ENCODE assay signal across 27 mouse cellular contexts in the genomic region with DNA sequence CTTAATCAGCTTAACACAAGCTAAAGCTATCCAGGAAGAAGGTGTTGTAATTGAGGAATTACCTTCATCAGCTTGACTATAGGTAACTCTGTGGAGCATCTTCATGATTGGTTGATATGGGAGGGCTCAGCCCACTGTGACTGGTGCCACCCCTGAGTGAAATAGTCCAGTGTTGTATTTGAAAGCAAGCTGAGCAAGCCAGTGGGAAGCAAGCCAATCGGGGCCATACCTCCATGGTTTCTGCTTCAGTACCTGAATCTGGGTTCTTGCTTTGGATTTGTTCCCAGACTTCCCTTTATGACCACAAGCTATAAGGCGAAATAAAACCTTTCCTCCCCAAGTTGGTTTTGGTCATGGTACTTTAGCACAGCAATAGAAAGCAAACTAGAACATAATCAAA. TPM values are rescaled to one million over a fixed set of nuclear protein-coding genes. Genes with fewer than 3 reads are reported as not detected.
"Had no signal": no experiment of that assay in that cellular context is flagged by ENCODE, and none has a peak within 500 bp of the region (broad histone marks: within the 10 kb centered on the region; RNA-seq: fewer than 3 reads in every experiment).

No protein-coding gene starts in this region.

- H3K9ac ChIP-seq: embryonic facial prominence, embryonic 12.5 days; embryonic facial prominence, embryonic 13.5 days; embryonic facial prominence, embryonic 15.5 days; forebrain, embryonic 12.5 days; forebrain, embryonic 13.5 days; forebrain, embryonic 15.5 days; forebrain, postnatal 0 days had no signal

- ATAC-seq: forebrain, embryonic 13.5 days; forebrain, embryonic 14.5 days; forebrain, embryonic 15.5 days; forebrain, embryonic 16.5 days; forebrain, postnatal 0 days had no signal

- H3K9me3 ChIP-seq: embryonic facial prominence, embryonic 12.5 days; embryonic facial prominence, embryonic 13.5 days; embryonic facial prominence, embryonic 15.5 days; forebrain, embryonic 10.5 days; forebrain, embryonic 12.5 days; forebrain, embryonic 13.5 days; forebrain, embryonic 15.5 days had no signal

- H3K36me3 ChIP-seq: embryonic facial prominence, embryonic 12.5 days; embryonic facial prominence, embryonic 13.5 days; embryonic facial prominence, embryonic 15.5 days; forebrain, embryonic 10.5 days; forebrain, embryonic 12.5 days; forebrain, embryonic 15.5 days had no signal

- H3K27me3 ChIP-seq: embryonic facial prominence, embryonic 12.5 days; embryonic facial prominence, embryonic 13.5 days; embryonic facial prominence, embryonic 15.5 days; forebrain, embryonic 12.5 days; forebrain, embryonic 13.5 days; forebrain, embryonic 15.5 days had no signal

- H3K4me1 ChIP-seq: embryonic facial prominence, embryonic 12.5 days; embryonic facial prominence, embryonic 15.5 days; forebrain, embryonic 10.5 days; forebrain, embryonic 12.5 days had no signal

- H3K4me2 ChIP-seq: embryonic facial prominence, embryonic 12.5 days; embryonic facial prominence, embryonic 13.5 days; embryonic facial prominence, embryonic 15.5 days; forebrain, embryonic 12.5 days; forebrain, embryonic 13.5 days; forebrain, embryonic 15.5 days had no signal

- H3K27ac ChIP-seq: embryonic facial prominence, embryonic 12.5 days; embryonic facial prominence, embryonic 13.5 days; embryonic facial prominence, embryonic 15.5 days; forebrain, embryonic 10.5 days; forebrain, embryonic 12.5 days; forebrain, embryonic 13.5 days; forebrain, embryonic 15.5 days; gastrocnemius, adult 2 months; heart, adult 2 months had no signal

- DNase-seq: cerebellum, adult 2 months; cerebellum, adult 8-10 months; cerebellum, adult 9-10 months; cerebellum, adult 9-11 months; cerebellum, postnatal 10 days; cerebellum, postnatal 14 days; cerebellum, postnatal 25 days; cerebellum, postnatal 36 days; embryo, embryonic 11 days; forebrain, postnatal 0 days; gastrocnemius, adult 2 months; gastrocnemius, postnatal 10 days; gastrocnemius, postnatal 14 days; gastrocnemius, postnatal 25 days; gastrocnemius, postnatal 36 days; heart, adult 18-20 months; heart, adult 2 months had no signal

- H3K4me3 ChIP-seq: embryonic facial prominence, embryonic 12.5 days; embryonic facial prominence, embryonic 13.5 days; embryonic facial prominence, embryonic 15.5 days; erythroblast, embryonic 14.5 days; forebrain, embryonic 10.5 days; forebrain, embryonic 12.5 days; forebrain, embryonic 13.5 days; forebrain, embryonic 15.5 days; gastrocnemius, adult 2 months; heart, adult 2 months had no signal

RNA-seq across cellular contexts. Expression of a gene that starts 47.7 kb away (rescaled TPM):
- polyA plus RNA-seq: erythroblast, embryonic 14.5 days had no signal
